Mouse (Mus musculus) lung, embryonic 14.5 days (tissue): ENCODE results near the gene Csrnp3. TPM values are rescaled to one million over a fixed set of nuclear protein-coding genes. Genes with fewer than 3 reads are reported as not detected.

Experiments
- ATAC-seq: fragments of 200-750 bp; cut with Nextera tagmentation; 2 replicates; pipeline ENCODE4 v1.8.0; 2017; ENCODE audit warnings: mild to moderate bottlenecking, moderate TSS enrichment, moderate library complexity; ENCODE audit not compliant: insufficient read depth
- DNase-seq: peaks from one replicate; pipeline ENCODE4 v3.0.0-alpha.2; 2015
- H3K27ac ChIP-seq: fragments of 300-500 bp; sonication (generic); 2 replicates; pipeline ENCODE4 v1.5.1; 2014; ENCODE audit warnings: low read depth, mild to moderate bottlenecking, moderate library complexity
- H3K27me3 ChIP-seq: fragments of 300-500 bp; sonication (generic); 2 replicates; pipeline ENCODE4 v1.6.1; 2014; ENCODE audit warnings: low read length, control low read depth; ENCODE audit not compliant: insufficient read depth
- H3K36me3 ChIP-seq: fragments of 300-500 bp; sonication (generic); 2 replicates; pipeline ENCODE4 v1.6.1; 2014; ENCODE audit warnings: control low read depth; ENCODE audit not compliant: insufficient read depth
- H3K4me1 ChIP-seq: fragments of 300-500 bp; sonication (generic); 2 replicates; pipeline ENCODE4 v1.6.1; 2014; ENCODE audit warnings: antibody characterized with exemption, control low read depth; ENCODE audit not compliant: insufficient read depth
- H3K4me2 ChIP-seq: fragments of 300-500 bp; sonication (generic); 2 replicates; pipeline ENCODE4 v1.6.1; 2014; ENCODE audit warnings: mild to moderate bottlenecking
- H3K4me3 ChIP-seq: fragments of 300-500 bp; sonication (generic); 2 replicates; pipeline ENCODE4 v1.5.1; 2014; ENCODE audit warnings: low read depth, low read length
- H3K9ac ChIP-seq: fragments of 300-500 bp; sonication (generic); 2 replicates; pipeline ENCODE4 v1.6.1; 2014
- H3K9me3 ChIP-seq: fragments of 300-500 bp; sonication (generic); 2 replicates; pipeline ENCODE4 v1.6.1; 2016; ENCODE audit warnings: low read depth, low read length, control low read depth
- CTCF ChIP-seq: IDR thresholded peaks from 2 replicates; pipeline ENCODE4 v1.5.1; 2016; ENCODE audit warnings: antibody characterized with exemption, low read depth
- WGBS: fragments of 180-500 bp; shearing (Covaris S2); extraction: QIAGEN DNeasy Blood & Tissue Kit; methylation state at CpG from one replicate; pipeline ENCODE4 v1.1.7; 2014; 5-methylcytosine and 5-hydroxymethylcytosine counted together
- polyA plus RNA-seq: library from polyadenylated mRNA; unstranded; fragments of >200 nt; fragmentation: Nextera tagmentation; extraction: Ambion mirVana; gene quantifications from 2 replicates; pipeline ENCODE4 v1.2.1, GENCODE M21; 2014

Gene Csrnp3
- polyA plus RNA-seq, 1 experiment from 2014 or later, result 0.53 TPM

DNA sequence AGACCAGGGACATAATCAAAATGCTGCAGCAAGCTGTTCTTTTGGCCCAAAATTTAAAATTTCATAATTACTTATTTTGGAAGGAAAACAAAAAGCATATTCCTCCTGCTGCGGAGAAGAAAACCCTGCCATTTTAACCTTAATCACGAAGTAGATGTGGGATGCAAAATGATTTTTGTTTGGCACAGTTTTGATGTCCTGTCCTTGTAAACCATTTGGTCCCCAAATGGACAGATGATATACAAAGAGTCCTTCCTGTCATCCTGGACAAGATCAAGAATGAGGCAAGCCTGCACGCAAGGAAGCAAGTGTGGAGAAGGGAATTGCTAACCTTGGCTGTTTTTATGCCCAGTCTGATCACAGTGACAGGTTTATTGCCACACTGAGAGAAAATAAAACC lies 46.0 kb downstream of the Csrnp3 start:
- ATAC-seq (no peak), DNase-seq (no peak)
- H3K36me3 ChIP-seq, result no peaks in the 10 kb centered on the region
- H3K9me3 ChIP-seq, result no peaks in the 10 kb centered on the region
- H3K4me1 ChIP-seq, result no peaks in the 10 kb centered on the region
- H3K9ac ChIP-seq, result no peak overlapping the region
- H3K4me3 ChIP-seq, result no peak overlapping the region
- H3K4me2 ChIP-seq, result no peak overlapping the region
- no peak for TF ChIP-seq CTCF
- no peaks in the 10 kb centered on the region for H3K27me3 ChIP-seq
- H3K27ac ChIP-seq, result no peak overlapping the region
- WGBS, result 79% methylated on average over 3 of the region's 3 CpGs

DNA sequence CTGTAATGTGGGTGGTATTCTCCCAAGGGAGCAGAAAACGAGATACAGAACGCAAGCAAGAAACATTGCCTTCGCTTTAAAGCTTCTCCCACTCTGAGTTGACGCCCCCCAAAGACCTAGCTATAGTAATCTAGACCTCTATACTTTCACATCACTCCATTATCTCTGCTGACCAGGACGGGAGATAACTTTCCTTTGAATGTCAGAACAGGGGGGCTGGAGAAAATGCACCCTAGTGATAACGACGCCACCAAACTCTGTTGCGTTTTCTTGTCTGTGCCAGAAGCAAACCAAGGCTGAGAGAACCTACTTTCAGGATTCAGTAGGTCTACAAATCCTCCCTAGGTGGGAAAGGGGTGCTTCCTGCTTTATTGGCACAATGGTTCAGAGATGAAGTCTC lies 47.7 kb downstream of the Csrnp3 start:
- DNase-seq, result no peak
- Histone ChIP-seq H3K4me3 (no peak overlapping the region), H3K27ac (no peak overlapping the region), H3K9ac (no peak overlapping the region), H3K4me2 (no peak overlapping the region), H3K36me3 (no peaks in the 10 kb centered on the region), H3K9me3 (no peaks in the 10 kb centered on the region), H3K27me3 (no peaks in the 10 kb centered on the region), H3K4me1 (no peaks in the 10 kb centered on the region)
- 56% methylated on average over 8 of the region's 8 CpGs for WGBS
- TF ChIP-seq CTCF, result no peak
- no peak for ATAC-seq

GRCm38 (mm10) chr2:65894299-65894698 lies 48.7 kb downstream of the Csrnp3 start:
- no peak for TF ChIP-seq CTCF
- Histone ChIP-seq H3K4me1 (no peaks in the 10 kb centered on the region), H3K4me2 (no peak overlapping the region), H3K4me3 (no peak overlapping the region), H3K9me3 (no peaks in the 10 kb centered on the region), H3K27ac (no peak overlapping the region), H3K36me3 (no peaks in the 10 kb centered on the region), H3K27me3 (no peaks in the 10 kb centered on the region), H3K9ac (no peak overlapping the region)
- DNase-seq, result no peak
- 60% methylated on average over 5 of the region's 5 CpGs for WGBS
- ATAC-seq, result no peak

- Histone ChIP-seq H3K9me3 (no peaks in the 10 kb centered on the region), H3K4me3 (no peak overlapping the region), H3K27ac (no peak overlapping the region), H3K36me3 (no peaks in the 10 kb centered on the region), H3K4me2 (peak overlapping the region; percentile 37), H3K27me3 (no peaks in the 10 kb centered on the region), H3K9ac (no peak overlapping the region), H3K4me1 (no peaks in the 10 kb centered on the region)
- DNase-seq (peak; percentile 5), ATAC-seq (peak; percentile 28; the same call in 1 of the 2 replicates)
- WGBS, result 13% methylated on average over 5 of the region's 5 CpGs
- no peak for TF ChIP-seq CTCF
Observed at GRCm38 (mm10) chr2:65896542-65896941, 51.0 kb downstream of the Csrnp3 start.

DNA sequence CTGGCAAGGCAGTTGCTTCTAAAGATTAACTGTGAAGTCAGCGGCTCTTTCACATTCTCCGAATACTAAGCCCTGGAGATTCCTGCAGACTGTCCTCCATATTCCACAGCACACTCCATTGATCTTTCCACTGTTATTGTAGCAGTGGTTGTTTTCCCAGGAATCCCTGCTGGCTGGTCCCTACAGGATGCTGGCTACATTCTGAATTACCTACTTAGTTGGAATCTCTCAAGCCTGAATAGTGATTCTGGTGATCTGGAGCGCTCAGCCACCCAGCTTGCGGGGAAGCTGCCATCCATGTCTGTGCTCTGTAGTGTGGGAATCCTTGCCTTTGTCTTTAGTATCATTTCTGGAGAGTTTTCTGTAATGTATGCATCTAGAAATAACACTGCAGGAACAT lies 51.5 kb downstream of the Csrnp3 start:
- no peak for TF ChIP-seq CTCF
- Histone ChIP-seq H3K27me3 (no peaks in the 10 kb centered on the region), H3K4me3 (no peak overlapping the region), H3K36me3 (no peaks in the 10 kb centered on the region), H3K4me2 (peak overlapping the region; percentile 37), H3K4me1 (no peaks in the 10 kb centered on the region), H3K9me3 (no peaks in the 10 kb centered on the region), H3K9ac (no peak overlapping the region), H3K27ac (no peak overlapping the region)
- ATAC-seq (no peak), DNase-seq (peak; percentile 15)
- WGBS, result 43% methylated on average over 4 of the region's 4 CpGs

GRCm38 (mm10) chr2:65899478-65899877 lies 53.9 kb downstream of the Csrnp3 start:
- Histone ChIP-seq H3K27me3 (no peaks in the 10 kb centered on the region), H3K9ac (no peak overlapping the region), H3K9me3 (no peaks in the 10 kb centered on the region), H3K36me3 (no peaks in the 10 kb centered on the region), H3K4me2 (no peak overlapping the region), H3K27ac (no peak overlapping the region), H3K4me3 (no peak overlapping the region), H3K4me1 (no peaks in the 10 kb centered on the region)
- DNase-seq, result no peak
- no peak for ATAC-seq
- 80% methylated on average over 2 of the region's 2 CpGs for WGBS
- TF ChIP-seq CTCF, result no peak

DNA sequence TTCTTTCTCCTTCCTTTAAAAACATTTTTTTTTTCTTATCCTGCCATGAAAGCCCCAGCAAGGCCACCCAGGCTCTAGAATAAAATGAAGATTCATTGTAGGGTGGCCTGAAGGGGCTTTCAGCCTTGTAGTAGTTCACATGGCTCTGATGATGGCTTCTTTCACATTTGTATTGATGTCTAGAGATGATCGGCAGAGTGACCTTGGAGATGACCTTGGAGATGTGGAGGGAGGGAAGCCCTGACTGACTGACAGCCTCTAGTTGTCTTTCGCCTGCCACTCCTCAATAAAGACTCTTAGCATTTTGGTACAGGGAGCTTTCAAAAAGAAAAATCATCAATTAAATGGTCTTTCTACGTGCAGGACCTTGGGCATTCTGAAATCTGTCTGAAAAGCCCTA lies 63.0 kb downstream of the Csrnp3 start:
- no peak overlapping the region for H3K27ac ChIP-seq
- H3K27me3 ChIP-seq, result no peaks in the 10 kb centered on the region
- no peak for ATAC-seq
- H3K4me1 ChIP-seq, result no peaks in the 10 kb centered on the region
- DNase-seq, result no peak
- no peaks in the 10 kb centered on the region for H3K36me3 ChIP-seq
- H3K4me3 ChIP-seq, result no peak overlapping the region
- H3K9ac ChIP-seq, result no peak overlapping the region
- no peaks in the 10 kb centered on the region for H3K9me3 ChIP-seq
- no peak overlapping the region for H3K4me2 ChIP-seq
- WGBS, result 61% methylated on average over 3 of the region's 3 CpGs
- TF ChIP-seq CTCF, result no peak
